Mouse (Mus musculus) liver, embryonic 18 days (tissue): Measurements from ENCODE around the gene Gm21828. TPM values are rescaled to one million over a fixed set of nuclear protein-coding genes. Genes with fewer than 3 reads are reported as not detected.

Experiments used
- polyA plus RNA-seq: library from polyadenylated mRNA; depleted of rRNA; stranded (reverse); fragments of >200 nt; gene quantifications from 2 replicates; pipeline ENCODE4 v1.2.3, GENCODE M21; 2012; rRNA removed

The Gm21828 gene
- polyA plus RNA-seq, result not detected in 2 replicates

GRCm38 (mm10) chrY:13223828-13224227, at the start of gene Gm21828:
TSS of gene Gm21828 (minus strand) at chrY:13223928.

GRCm38 (mm10) chrY:13252091-13252490, 28.4 kb upstream of the Gm21828 start, which contains the start of the genes Gm21440 and Gm21454:
TSS of gene Gm21440 (plus strand) at chrY:13252391.
TSS of gene Gm21454 (plus strand) at chrY:13252442.

Other genes starting within 250 kb of the Gm21828 start
- gene Gm20807, start 181.0 kb downstream of the Gm21828 start, polyA plus RNA-seq, result not detected in 2 replicates
- not detected in 2 replicates for gene Gm21891, start 90.4 kb downstream of the Gm21828 start, polyA plus RNA-seq
- not detected in 2 replicates for gene Gm21425, start 62.0 kb downstream of the Gm21828 start, polyA plus RNA-seq
- not detected in 2 replicates for gene Gm21440, start 28.5 kb upstream of the Gm21828 start, polyA plus RNA-seq
- not detected in 2 replicates for gene Gm21454, start 28.5 kb upstream of the Gm21828 start, polyA plus RNA-seq
- gene Gm21725, start 125.1 kb upstream of the Gm21828 start, polyA plus RNA-seq, result not detected in 2 replicates
- not detected in 2 replicates for gene Gm21866, start 241.7 kb upstream of the Gm21828 start, polyA plus RNA-seq